Mouse (Mus musculus): Measurements from ENCODE around the gene Dach2.

GRCm38 (mm10) chrX:113408756-113409155, 111.4 kb downstream of the Dach2 start:
- TF ChIP-seq SMC3 (IDR thresholded peaks at IDR 0.05; ENCODE audit: low read depth, low read length) (no peak), CTCF (conservative IDR thresholded peaks at IDR 0.05 in 1 of 2, IDR thresholded peaks at IDR 0.05 in 1 of 2; ENCODE audit: low read depth in 2 of 2, low read length in 2 of 2) (no peak), MXI1 (IDR thresholded peaks at IDR 0.05; ENCODE audit: low read depth, low read length) (no peak), MAX (IDR thresholded peaks at IDR 0.05; ENCODE audit: low read length) (no peak), CHD2 (IDR thresholded peaks at IDR 0.05; ENCODE audit: low read length) (no peak), RAD21 (IDR thresholded peaks at IDR 0.05; ENCODE audit: low read depth, low read length) (no peak), EP300 (IDR thresholded peaks at IDR 0.05; ENCODE audit: low read length) (no peak), MYC (IDR thresholded peaks at IDR 0.05; ENCODE audit: low read depth, low read length) (no peak), ELF1 (IDR thresholded peaks at IDR 0.05; ENCODE audit: low read depth, low read length) (no peak), JUND (conservative IDR thresholded peaks at IDR 0.05; ENCODE audit: low read depth, low read length) (no peak)

Measured in CH12.LX (cell line).